Mouse (Mus musculus) lung, postnatal 0 days (tissue): ENCODE measurements around the gene Fap. TPM values are rescaled to one million over a fixed set of nuclear protein-coding genes. Genes with fewer than 3 reads are reported as not detected.

Experiments
- ATAC-seq: fragments of 200-750 bp; cut with Nextera tagmentation; 2 replicates; pipeline ENCODE4 v1.8.0; 2017; ENCODE audit warnings: moderate library complexity
- DNase-seq: peaks from one replicate; pipeline ENCODE4 v3.0.0-alpha.2; 2016; ENCODE audit warnings: low spot score
- H3K27ac ChIP-seq: fragments of 300-500 bp; sonication (generic); 2 replicates; pipeline ENCODE4 v1.5.1; 2014; ENCODE audit warnings: antibody characterized with exemption, mild to moderate bottlenecking, low read length, mixed read lengths
- H3K27me3 ChIP-seq: fragments of 300-500 bp; sonication (generic); replicated peaks from 2 replicates; pipeline ENCODE4 v1.6.1; 2014; ENCODE audit warnings: low read length, mixed read lengths; ENCODE audit not compliant: insufficient read depth
- H3K36me3 ChIP-seq: fragments of 300-500 bp; sonication (generic); 2 replicates; pipeline ENCODE4 v1.6.1; 2014; ENCODE audit warnings: low read length, mixed read lengths; ENCODE audit not compliant: insufficient read depth
- H3K4me1 ChIP-seq: fragments of 300-500 bp; sonication (generic); 2 replicates; pipeline ENCODE4 v1.6.1; 2014; ENCODE audit warnings: antibody characterized with exemption, low read depth, low read length, mixed read lengths; ENCODE audit not compliant: insufficient read depth
- H3K4me2 ChIP-seq: fragments of 300-500 bp; sonication (generic); replicated peaks from 2 replicates; pipeline ENCODE4 v1.6.1; 2014; ENCODE audit warnings: low read depth, mild to moderate bottlenecking, low read length, moderate library complexity, mixed read lengths
- H3K4me3 ChIP-seq: fragments of 300-500 bp; sonication (generic); 2 replicates; pipeline ENCODE4 v1.5.1; 2014; ENCODE audit warnings: low read depth, low read length
- H3K9ac ChIP-seq: fragments of 300-500 bp; sonication (generic); replicated peaks from 2 replicates; pipeline ENCODE4 v1.6.1; 2014; ENCODE audit warnings: low read depth, mild to moderate bottlenecking
- H3K9me3 ChIP-seq: fragments of 300-500 bp; sonication (generic); 2 replicates; pipeline ENCODE4 v1.6.1; 2016; ENCODE audit warnings: low read length, mixed read lengths
- CTCF ChIP-seq: IDR thresholded peaks from 2 replicates; pipeline ENCODE4 v1.5.1; 2016; ENCODE audit warnings: antibody characterized with exemption, mild to moderate bottlenecking
- EP300 ChIP-seq: IDR thresholded peaks from 2 replicates; pipeline ENCODE4 v1.6.1; 2016; ENCODE audit warnings: antibody characterized with exemption, mild to moderate bottlenecking, control low read depth
- WGBS: fragments of 180-500 bp; shearing (Covaris S2); extraction: QIAGEN DNeasy Blood & Tissue Kit; methylation state at CpG from one replicate; pipeline ENCODE4 v1.1.7; 2014; 5-methylcytosine and 5-hydroxymethylcytosine counted together
- polyA plus RNA-seq: library from polyadenylated mRNA; unstranded; fragments of >200 nt; fragmentation: Nextera tagmentation; extraction: Ambion mirVana; gene quantifications from 2 replicates; pipeline ENCODE4 v1.2.1, GENCODE M21; 2015

Fap gene
- polyA plus RNA-seq, 1 experiment from 2014 or later: 0.90 TPM

DNA sequence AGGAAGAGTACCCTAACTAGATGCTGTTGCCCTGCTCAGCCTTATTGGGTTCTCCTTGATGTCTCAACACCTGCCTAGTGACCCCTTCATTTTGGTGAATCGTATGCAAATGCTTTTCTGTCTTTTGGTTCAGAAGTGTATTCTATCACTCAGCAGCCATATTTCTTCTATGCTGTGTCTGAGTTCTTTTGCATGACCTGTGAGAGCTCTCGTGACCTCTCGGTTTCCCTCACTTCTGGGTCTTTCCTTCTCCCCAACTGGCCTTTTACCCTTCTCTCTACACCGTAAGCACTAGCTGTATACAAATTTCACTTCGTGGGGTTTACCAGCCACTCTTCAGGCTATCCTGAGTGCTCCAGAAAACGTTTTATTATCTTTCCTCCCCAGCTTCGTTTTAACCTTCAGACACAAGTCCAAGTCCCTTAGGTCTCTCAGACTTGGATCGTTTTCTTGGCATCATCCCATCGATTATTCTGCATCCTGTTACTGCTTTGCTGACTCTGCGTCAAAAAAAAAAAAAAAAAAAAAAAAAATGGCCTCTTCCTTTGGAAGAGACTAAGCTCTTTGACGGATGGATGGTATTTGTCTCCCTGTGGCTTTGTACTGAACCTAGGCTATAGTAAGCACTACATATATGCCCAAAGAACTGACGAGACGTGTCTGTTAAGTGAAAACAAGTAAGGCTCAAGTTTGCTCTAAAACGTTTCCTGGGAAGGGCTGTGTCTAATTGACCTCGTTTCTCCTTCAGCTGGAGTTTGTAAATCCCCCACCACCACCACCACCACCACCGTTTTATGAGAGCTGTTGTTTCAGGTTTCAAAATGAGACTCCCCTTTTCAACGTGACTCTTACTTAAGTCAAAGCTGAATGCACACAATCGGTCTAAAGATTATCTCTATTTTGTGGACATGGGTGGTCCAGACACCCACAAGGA is 114.4 kb downstream of the Fap start:
- no peak overlapping the region for H3K4me3 ChIP-seq
- H3K27ac ChIP-seq: no peak overlapping the region
- no peaks in the 10 kb centered on the region for H3K4me1 ChIP-seq
- DNase-seq (no peak), ATAC-seq (no peak)
- no peaks in the 10 kb centered on the region for H3K27me3 ChIP-seq
- 49% methylated on average over 18 of the region's 18 CpGs for WGBS
- no peaks in the 10 kb centered on the region for H3K9me3 ChIP-seq
- no peak overlapping the region for H3K9ac ChIP-seq
- H3K36me3 ChIP-seq: no peaks in the 10 kb centered on the region
- TF ChIP-seq EP300 (no peak), CTCF (no peak)
- H3K4me2 ChIP-seq: no peak overlapping the region

DNA sequence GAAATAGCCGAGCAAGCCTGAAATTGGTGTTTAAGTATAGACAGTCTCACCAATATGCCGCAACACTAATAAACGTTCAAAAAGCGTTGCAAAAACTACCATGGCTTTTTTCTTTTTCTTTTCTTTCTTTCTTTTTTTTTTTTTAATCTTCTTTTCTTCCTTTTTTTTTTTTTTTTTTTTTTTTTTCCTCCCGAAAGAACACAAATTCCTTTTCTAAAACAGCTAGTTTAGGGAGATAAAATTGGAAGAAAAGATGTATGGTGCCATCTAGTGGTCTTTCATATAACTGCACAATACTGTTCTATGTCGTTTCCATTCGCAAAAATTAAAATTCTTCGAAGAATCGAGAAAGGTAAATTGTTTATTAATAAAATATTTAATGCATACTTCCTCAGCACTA is 115.8 kb downstream of the Fap start:
- H3K9ac ChIP-seq: no peak overlapping the region
- H3K27ac ChIP-seq: no peak overlapping the region
- no peaks in the 10 kb centered on the region for H3K9me3 ChIP-seq
- ATAC-seq (no peak), DNase-seq (peak; percentile 69)
- WGBS: 37% methylated on average over 9 of the region's 9 CpGs
- no peaks in the 10 kb centered on the region for H3K4me1 ChIP-seq
- H3K4me3 ChIP-seq: no peak overlapping the region
- H3K36me3 ChIP-seq: no peaks in the 10 kb centered on the region
- no peak overlapping the region for H3K4me2 ChIP-seq
- peak; percentile 61 for TF ChIP-seq CTCF
- no peak for TF ChIP-seq EP300
- H3K27me3 ChIP-seq: no peaks in the 10 kb centered on the region

DNA sequence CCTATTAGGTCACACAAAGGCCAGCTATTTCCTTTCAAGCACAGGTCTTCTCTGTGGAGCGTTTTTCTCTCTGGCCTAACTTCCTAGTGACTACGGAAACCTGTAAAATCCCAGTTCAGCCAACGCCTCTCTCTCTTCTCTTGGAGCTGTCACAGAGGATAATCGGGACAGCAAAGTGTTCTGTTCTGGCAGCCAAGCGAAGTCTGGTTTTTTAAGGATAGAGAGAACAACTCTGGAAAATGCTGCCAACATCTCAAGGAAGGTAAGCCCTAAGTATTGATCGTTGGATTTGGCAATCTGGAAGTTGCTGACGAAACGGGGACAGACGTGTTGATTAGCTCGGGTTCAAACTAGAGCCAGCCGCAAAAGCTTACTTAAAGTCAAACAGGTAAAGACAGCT is 118.9 kb downstream of the Fap start:
- DNase-seq (no peak), ATAC-seq (no peak)
- H3K27me3 ChIP-seq: no peaks in the 10 kb centered on the region
- H3K4me2 ChIP-seq: no peak overlapping the region
- no peak overlapping the region for H3K9ac ChIP-seq
- H3K27ac ChIP-seq: no peak overlapping the region
- no peaks in the 10 kb centered on the region for H3K36me3 ChIP-seq
- H3K4me1 ChIP-seq: no peaks in the 10 kb centered on the region
- no peak for TF ChIP-seq CTCF
- no peak for TF ChIP-seq EP300
- H3K4me3 ChIP-seq: no peak overlapping the region
- WGBS: 78% methylated on average over 11 of the region's 11 CpGs
- H3K9me3 ChIP-seq: no peaks in the 10 kb centered on the region

DNA sequence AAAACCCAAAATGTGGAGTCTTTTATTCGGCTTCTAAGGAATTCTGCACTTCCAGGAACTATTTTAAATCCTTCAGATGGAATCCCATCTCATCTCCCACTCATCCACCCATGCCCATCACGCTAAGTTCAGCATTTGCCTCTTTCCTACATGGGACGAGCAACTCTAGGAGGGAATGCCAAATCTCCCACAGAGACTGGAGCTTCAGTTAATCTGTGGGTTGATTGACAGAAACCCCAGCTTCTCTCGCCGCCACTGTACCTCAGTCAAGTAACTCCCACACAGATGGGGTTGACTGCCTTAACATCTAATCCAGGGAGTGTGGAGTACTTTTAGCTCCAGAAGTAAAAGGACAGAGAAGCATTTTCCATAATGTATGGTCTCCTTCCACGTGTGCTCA is 119.8 kb downstream of the Fap start:
- Histone ChIP-seq H3K36me3 (no peaks in the 10 kb centered on the region), H3K4me3 (no peak overlapping the region), H3K4me2 (no peak overlapping the region), H3K9me3 (no peaks in the 10 kb centered on the region), H3K27me3 (no peaks in the 10 kb centered on the region), H3K27ac (no peak overlapping the region), H3K9ac (no peak overlapping the region), H3K4me1 (no peaks in the 10 kb centered on the region)
- DNase-seq: no peak
- ATAC-seq: no peak
- 87% methylated on average over 6 of the region's 6 CpGs for WGBS
- no peak for TF ChIP-seq EP300
- TF ChIP-seq CTCF: no peak

Other genes with a start within 250 kb of the Fap start
- 41.8 and 44.1 TPM in 2 replicates for gene Dpp4, start 161.8 kb downstream of the Fap start, polyA plus RNA-seq
- gene Gcg, start 90.4 kb downstream of the Fap start, polyA plus RNA-seq: not detected in 2 replicates
- gene Ifih1, start 72.2 kb upstream of the Fap start, polyA plus RNA-seq: 7.5 and 8.7 TPM in 2 replicates
- gene Gca, start 90.2 kb upstream of the Fap start, polyA plus RNA-seq: 4.9 and 5.9 TPM in 2 replicates